Mouse (Mus musculus) telencephalon, adult 2 months (tissue): ENCODE data around the gene Tmem251.

ENCODE experiments used
- DNase-seq: peaks from one replicate; pipeline ENCODE4 v3.0.0-alpha.2; 2011; ENCODE audit warnings: low read depth, low spot score

Gene Tmem251

GRCm38 (mm10) chr12:102756304-102756703 is 12.7 kb downstream of the Tmem251 start:
- DNase-seq: no peak

DNA sequence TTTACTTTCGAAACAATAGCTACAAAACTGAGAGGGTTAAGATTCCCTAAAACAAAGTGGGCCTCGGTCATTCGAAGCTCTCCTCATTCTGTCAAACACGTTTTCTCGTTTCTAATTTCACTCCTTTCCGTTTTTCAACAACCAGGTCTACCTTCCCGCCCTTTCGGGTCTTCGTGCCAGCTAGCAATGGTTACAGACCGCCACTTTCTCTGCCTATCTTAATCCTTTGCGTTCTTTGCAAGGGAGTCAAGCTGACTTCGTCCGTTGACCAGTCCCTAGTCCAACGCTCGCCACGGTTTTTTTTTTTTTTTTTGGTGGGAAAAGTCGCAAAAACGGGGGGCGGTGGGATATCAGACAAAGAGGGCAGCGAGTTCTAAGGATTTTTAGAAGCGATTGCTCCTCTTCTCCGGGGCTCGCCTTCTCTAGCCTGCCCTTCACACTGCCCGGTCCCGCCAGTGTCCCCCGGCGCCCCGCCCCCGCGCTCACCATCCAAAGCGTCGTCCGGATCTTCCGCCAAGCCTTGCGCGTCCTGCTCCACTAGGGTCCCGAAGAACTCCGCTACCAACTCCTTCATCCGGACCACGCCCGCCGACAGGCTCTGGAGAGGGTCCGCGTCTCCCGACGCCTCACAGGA is 13.6 kb downstream of the Tmem251 start:
- DNase-seq: no peak

DNA sequence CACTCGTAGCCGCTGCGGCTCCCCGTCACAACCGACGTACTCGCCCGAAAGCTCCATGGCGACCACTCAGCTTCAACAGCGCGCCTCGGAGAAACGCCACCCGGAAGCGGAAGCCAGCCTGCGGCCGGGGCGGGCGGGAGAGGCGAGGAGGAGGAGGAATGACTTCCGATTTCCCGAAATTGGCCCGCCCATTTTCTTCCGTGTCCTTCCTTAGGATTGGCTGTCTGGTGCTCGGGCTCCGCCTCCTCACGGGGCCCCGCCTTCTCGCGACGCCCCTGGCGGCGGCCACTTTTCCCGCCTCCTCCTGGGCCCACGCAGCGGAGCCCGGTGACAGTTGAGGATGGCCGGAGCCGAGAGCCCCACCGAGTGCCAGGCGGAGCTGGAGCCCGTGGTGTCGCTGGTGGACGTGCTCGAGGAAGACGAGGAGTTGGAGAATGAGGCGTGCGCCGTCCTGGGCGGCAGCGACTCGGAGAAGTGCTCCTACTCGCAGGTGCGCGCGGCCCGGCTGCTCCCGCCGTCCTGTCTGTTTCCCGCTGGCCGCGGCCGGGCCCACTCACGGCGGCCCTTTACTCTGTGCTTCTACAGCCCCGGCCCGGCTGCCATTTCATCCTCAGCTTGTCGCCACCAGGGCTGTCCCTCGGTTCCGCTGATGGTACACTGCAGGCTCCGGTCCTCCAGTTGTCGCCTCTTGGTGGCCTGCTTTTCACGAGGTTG is 14.3 kb downstream of the Tmem251 start, which contains the start of the genes Gm28051, Gon7 and Ubr7:
Gene Gm28051, minus strand, starts transcription at position 77 of the 714 bp plus-strand sequence.
Gene Gon7, minus strand, starts transcription at position 115 of the 714 bp plus-strand sequence.
Gene Ubr7, plus strand, starts transcription at position 279 of the 714 bp plus-strand sequence.
- peak; percentile 97 for DNase-seq

- no peak for DNase-seq
These were observed 14.8 kb downstream of the Tmem251 start, which contains the start of gene Gm20604 for GRCm38 (mm10) chr12:102758403-102758756. Gene Gm20604, minus strand, starts transcription at chr12:102758672.

DNA sequence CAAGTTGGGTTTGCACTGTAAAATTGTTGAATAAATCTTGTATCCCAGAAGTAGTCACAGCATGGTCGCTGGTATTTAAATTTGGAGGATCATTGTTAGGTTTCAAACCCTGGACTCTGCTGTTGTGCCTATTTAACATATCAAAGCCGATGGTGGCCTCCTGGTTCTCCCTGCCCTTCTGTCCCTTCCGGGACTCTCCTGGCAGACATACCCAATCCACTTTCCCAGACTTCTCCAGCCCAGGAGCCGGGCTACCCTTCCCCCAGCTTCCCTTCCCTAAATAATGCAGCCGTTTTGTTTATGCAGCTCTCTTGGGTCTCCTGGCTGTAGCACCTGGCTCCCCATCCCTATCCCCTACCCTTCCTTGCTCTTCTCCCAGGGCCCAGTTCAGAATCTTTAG is 15.4 kb downstream of the Tmem251 start:
- no peak for DNase-seq

- DNase-seq: no peak
These were observed 18.1 kb downstream of the Tmem251 start for GRCm38 (mm10) chr12:102761668-102762067.

DNA sequence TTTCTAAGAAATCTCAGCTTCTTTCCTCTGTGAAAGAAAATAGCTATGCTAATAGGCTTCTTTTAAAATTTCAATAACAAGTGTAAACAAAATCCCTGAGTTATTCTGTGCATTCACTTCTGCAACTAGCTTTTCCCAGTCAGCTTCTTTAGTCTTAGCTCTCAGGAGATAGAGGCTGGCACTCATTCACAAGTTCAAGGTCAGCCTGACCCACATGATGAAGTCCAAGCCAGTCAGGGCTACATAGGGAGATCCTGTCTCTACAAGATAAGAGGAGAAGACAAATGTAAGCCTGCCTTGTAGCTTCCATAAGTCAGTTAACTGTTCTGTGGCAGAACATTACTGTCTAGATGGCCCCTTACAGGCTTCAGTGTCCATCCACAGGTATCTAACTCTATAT is 20.1 kb downstream of the Tmem251 start:
- no peak for DNase-seq

GRCm38 (mm10) chr12:102769000-102769399 is 25.4 kb downstream of the Tmem251 start:
- DNase-seq: no peak

GRCm38 (mm10) chr12:102771601-102772000 is 28.0 kb downstream of the Tmem251 start:
- DNase-seq: no peak

DNA sequence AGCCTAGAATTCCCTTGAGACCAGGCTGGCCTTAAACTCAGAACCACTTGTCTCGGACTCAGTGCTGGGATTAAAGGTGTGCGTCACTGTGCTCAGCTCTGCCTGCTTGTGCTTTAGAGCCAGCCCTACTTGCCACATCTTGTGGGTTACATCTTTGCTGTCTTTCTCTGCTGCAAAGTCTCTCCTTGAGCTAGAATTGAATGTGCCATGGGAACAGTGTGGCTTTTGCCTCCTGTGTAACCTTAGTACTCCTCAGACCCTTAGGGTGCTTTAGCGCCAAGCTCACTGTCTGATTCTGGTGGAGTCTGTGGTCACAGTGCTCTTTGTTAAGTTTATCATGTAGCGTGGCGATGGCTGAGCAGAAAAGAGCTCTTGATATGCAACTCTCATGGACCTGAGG is 29.1 kb downstream of the Tmem251 start:
- no peak for DNase-seq

DNA sequence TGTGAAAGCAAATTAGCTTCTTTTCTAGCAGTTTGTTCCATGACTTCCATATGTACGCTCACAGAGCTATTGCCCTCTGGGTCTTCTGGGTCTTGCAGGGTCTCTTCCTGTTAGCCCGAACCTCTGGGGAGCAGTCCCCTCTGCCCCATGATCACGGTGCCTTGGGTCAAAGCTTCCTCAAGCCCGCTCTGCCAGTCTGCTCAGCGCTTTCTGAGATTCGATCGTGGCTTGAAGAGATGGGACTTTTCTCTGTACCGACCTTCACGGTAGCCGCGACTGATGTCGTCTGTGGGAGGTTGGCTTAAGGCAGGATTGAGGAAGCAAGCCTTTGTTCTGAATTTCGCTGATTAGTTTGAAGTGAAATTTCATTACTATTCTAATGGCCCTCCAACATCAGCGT is 32.5 kb downstream of the Tmem251 start:
- no peak for DNase-seq

- no peak for DNase-seq
These were observed 34.6 kb downstream of the Tmem251 start for GRCm38 (mm10) chr12:102778151-102778550.

DNA sequence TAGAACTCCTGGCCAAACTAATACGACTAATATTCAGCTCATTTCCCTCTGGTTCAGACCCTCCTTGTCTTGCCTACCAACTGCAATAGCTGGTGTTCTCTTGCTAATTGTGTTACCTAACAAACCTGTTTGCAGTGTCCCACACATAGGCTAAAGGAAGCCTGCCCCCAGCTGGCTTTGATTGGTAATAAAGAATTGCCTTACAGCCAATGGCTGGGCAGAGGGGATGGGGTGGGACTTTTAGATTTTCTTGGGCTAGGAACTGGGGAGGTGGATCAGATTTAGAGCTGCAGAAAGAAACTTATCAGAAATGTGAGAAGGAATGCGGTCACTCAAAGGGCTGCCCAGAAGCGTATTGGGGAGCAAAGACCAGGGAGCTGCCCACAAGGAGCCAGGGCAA is 35.9 kb downstream of the Tmem251 start:
- DNase-seq: no peak

GRCm38 (mm10) chr12:102782841-102783240 is 39.3 kb downstream of the Tmem251 start:
- DNase-seq: no peak

GRCm38 (mm10) chr12:102784899-102785592 is 41.5 kb downstream of the Tmem251 start:
- no peak for DNase-seq

DNA sequence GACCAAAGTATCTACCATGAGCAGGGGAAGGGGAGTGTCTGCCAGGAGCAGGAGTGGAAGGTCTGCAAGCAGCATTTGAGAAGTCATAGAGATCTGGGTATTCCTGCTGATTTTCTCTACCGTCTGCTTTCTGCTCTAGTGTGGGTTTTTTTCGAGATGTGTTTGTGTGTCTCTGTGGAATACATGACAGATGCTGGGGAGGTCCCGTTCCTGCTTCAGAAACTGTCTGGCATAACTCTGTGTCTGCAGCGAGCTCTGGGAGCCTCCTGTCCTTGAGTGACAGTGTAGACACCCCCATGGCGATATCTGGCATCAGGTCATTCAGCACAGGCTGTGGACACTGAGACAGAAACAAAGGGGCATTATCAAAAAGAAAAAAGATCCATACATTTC is 42.0 kb downstream of the Tmem251 start:
- DNase-seq: peak; percentile 26

GRCm38 (mm10) chr12:102787927-102788326 is 44.4 kb downstream of the Tmem251 start:
- no peak for DNase-seq
